In genomic region chr13:8448192-8448879, GRCm38 (mm10) we compare ENCODE assay signal across 29 mouse cellular contexts.
DNase-seq lines count a peak whose midpoint lies in the region; ATAC-seq lines count a peak whose summit lies in the region.
"Had no signal": no experiment of that assay in that cellular context is flagged by ENCODE, and none has a peak within 500 bp of the region (broad histone marks: within the 10 kb centered on the region; RNA-seq: fewer than 3 reads in every experiment).

No protein-coding gene starts in this region.

- H3K4me3 ChIP-seq in hindbrain, embryonic 15.5 days = no peak overlapping the region
- no peak overlapping the region for H3K4me3 ChIP-seq in hindbrain, embryonic 12.5 days
- no peak overlapping the region for H3K4me3 ChIP-seq in embryonic facial prominence, embryonic 11.5 days (ENCODE audit: low read depth, low read length)
- H3K4me3 ChIP-seq in limb, embryonic 13.5 days = no peak overlapping the region
- H3K4me3 ChIP-seq: embryonic facial prominence, embryonic 12.5 days; layer of hippocampus, adult 2 months; liver, embryonic 13.5 days; megakaryocyte, embryonic 14.5 days; midbrain, embryonic 12.5 days had no signal

- 66% methylated on average over 8 of the region's 8 CpGs for WGBS in hindbrain, embryonic 15.5 days
- 82% methylated on average over 8 of the region's 8 CpGs for WGBS in hindbrain, embryonic 12.5 days
- 65% methylated on average over 8 of the region's 8 CpGs for WGBS in embryonic facial prominence, embryonic 11.5 days
- WGBS in limb, embryonic 13.5 days = 11% methylated on average over 8 of the region's 8 CpGs

- intact Hi-C loops in left cerebral cortex, postnatal 4 days (cut with DNase I) = no loop called here
- intact Hi-C loops in left cerebral cortex, postnatal 14 days (cut with DNase I) = no loop called here

- no peak overlapping the region for H3K4me2 ChIP-seq in hindbrain, embryonic 15.5 days
- H3K4me2 ChIP-seq in hindbrain, embryonic 12.5 days (replicated peaks) = no peak overlapping the region
- no peak overlapping the region for H3K4me2 ChIP-seq in embryonic facial prominence, embryonic 11.5 days (ENCODE audit: low read depth, low read length)
- peak overlapping the region; percentile 25; the same call in 1 of the 2 replicates for H3K4me2 ChIP-seq in limb, embryonic 13.5 days (replicated peaks)
- H3K4me2 ChIP-seq: embryonic facial prominence, embryonic 12.5 days; liver, embryonic 13.5 days; midbrain, embryonic 12.5 days had no signal

- no peak overlapping the region for H3K27ac ChIP-seq in hindbrain, embryonic 15.5 days (replicated peaks)
- no peak overlapping the region for H3K27ac ChIP-seq in hindbrain, embryonic 12.5 days
- no peak overlapping the region for H3K27ac ChIP-seq in embryonic facial prominence, embryonic 11.5 days (replicated peaks; ENCODE audit: low read depth, low read length)
- no peak overlapping the region for H3K27ac ChIP-seq in limb, embryonic 13.5 days
- H3K27ac ChIP-seq: embryonic facial prominence, embryonic 12.5 days; layer of hippocampus, adult 2 months; liver, embryonic 13.5 days; midbrain, embryonic 12.5 days; stomach, postnatal 0 days had no signal

- H3K27me3 ChIP-seq in hindbrain, embryonic 15.5 days = no peaks in the 10 kb centered on the region
- H3K27me3 ChIP-seq in hindbrain, embryonic 12.5 days = no peaks in the 10 kb centered on the region
- no peaks in the 10 kb centered on the region for H3K27me3 ChIP-seq in embryonic facial prominence, embryonic 11.5 days (ENCODE audit: control insufficient read depth, insufficient read depth, low read length)
- H3K27me3 ChIP-seq in limb, embryonic 13.5 days = no peaks in the 10 kb centered on the region
- H3K27me3 ChIP-seq: embryonic facial prominence, embryonic 12.5 days; liver, embryonic 13.5 days; megakaryocyte, embryonic 14.5 days; midbrain, embryonic 12.5 days had no signal

- 0 out of 2 replicates have a peak, but pooled peaks cover 2% of the 10 kb centered on the region for H3K4me1 ChIP-seq in hindbrain, embryonic 15.5 days (replicated peaks)
- H3K4me1 ChIP-seq in hindbrain, embryonic 12.5 days = no peaks in the 10 kb centered on the region
- no peaks in the 10 kb centered on the region for H3K4me1 ChIP-seq in embryonic facial prominence, embryonic 11.5 days (ENCODE audit: control insufficient read depth, insufficient read depth, low read length)
- H3K4me1 ChIP-seq in limb, embryonic 13.5 days = peaks cover 8% of the 10 kb centered on the region; the same call in 1 of the 2 replicates
- H3K4me1 ChIP-seq: liver, embryonic 13.5 days; midbrain, embryonic 12.5 days had no signal

- no peaks in the 10 kb centered on the region for H3K36me3 ChIP-seq in hindbrain, embryonic 15.5 days
- H3K36me3 ChIP-seq in hindbrain, embryonic 12.5 days = no peaks in the 10 kb centered on the region
- no peaks in the 10 kb centered on the region for H3K36me3 ChIP-seq in embryonic facial prominence, embryonic 11.5 days (replicated peaks; ENCODE audit: control insufficient read depth, insufficient read depth, low read depth, low read length)
- H3K36me3 ChIP-seq in limb, embryonic 13.5 days = no peaks in the 10 kb centered on the region
- H3K36me3 ChIP-seq: embryonic facial prominence, embryonic 12.5 days; G1E; liver, embryonic 13.5 days; midbrain, embryonic 12.5 days had no signal

- DNase-seq in left cerebral cortex, postnatal 4 days = peak; percentile 3
- DNase-seq in left cerebral cortex, postnatal 14 days (ENCODE audit: low spot score in 2 of 2) = no peak
- DNase-seq in embryonic facial prominence, embryonic 11.5 days (ENCODE audit: low spot score) = peak; percentile 12
- no peak for DNase-seq in embryo, embryonic 10 days (ENCODE audit: low spot score)
- no peak for DNase-seq in testis, postnatal 14 days (ENCODE audit: low spot score)
- DNase-seq: adrenal gland, adult 8-10 months; cerebellum, postnatal 14 days; gastrocnemius, postnatal 10 days; heart, postnatal 14 days; kidney, adult 18-20 months; kidney, postnatal 36 days; liver, embryonic 13.5 days; lung, adult 18-20 months; lung, postnatal 4 days; right cerebral cortex, adult 18-20 months; right cerebral cortex, postnatal 4 days; thymus, adult 2 months; thymus, postnatal 36 days had no signal

- no peak overlapping the region for H3K9ac ChIP-seq in hindbrain, embryonic 15.5 days
- H3K9ac ChIP-seq in hindbrain, embryonic 12.5 days = no peak overlapping the region
- H3K9ac ChIP-seq in embryonic facial prominence, embryonic 11.5 days (replicated peaks; ENCODE audit: low read length) = no peak overlapping the region
- no peak overlapping the region for H3K9ac ChIP-seq in limb, embryonic 13.5 days
- H3K9ac ChIP-seq: embryonic facial prominence, embryonic 12.5 days; liver, embryonic 13.5 days; midbrain, embryonic 12.5 days had no signal

- ATAC-seq in hindbrain, embryonic 15.5 days (ENCODE audit: low FRiP score, low read depth) = peak; percentile 27; the same call in 1 of the 2 replicates
- ATAC-seq in hindbrain, embryonic 12.5 days (ENCODE audit: low FRiP score) = no peak
- no peak; the same call in 1 of the 2 replicates for ATAC-seq in embryonic facial prominence, embryonic 11.5 days (replicated peaks; ENCODE audit: insufficient number of reproducible peaks, low FRiP score, low TSS enrichment, low read depth)
- ATAC-seq in limb, embryonic 13.5 days (ENCODE audit: low FRiP score, low read depth) = 0 out of 2 replicates have a peak, but pooled peaks have one; percentile 54
- ATAC-seq: forebrain, embryonic 14.5 days; lung, postnatal 0 days had no signal

- no peaks in the 10 kb centered on the region for H3K9me3 ChIP-seq in hindbrain, embryonic 15.5 days
- no peaks in the 10 kb centered on the region for H3K9me3 ChIP-seq in hindbrain, embryonic 12.5 days (replicated peaks)
- H3K9me3 ChIP-seq in embryonic facial prominence, embryonic 11.5 days (replicated peaks; ENCODE audit: control insufficient read depth, low read length) = no peaks in the 10 kb centered on the region
- no peaks in the 10 kb centered on the region for H3K9me3 ChIP-seq in limb, embryonic 13.5 days
- H3K9me3 ChIP-seq: embryonic facial prominence, embryonic 12.5 days; G1E; liver, embryonic 13.5 days; megakaryocyte, embryonic 14.5 days; midbrain, embryonic 12.5 days had no signal

Comparison
In these comparisons a context has a peak if more than half of its experiments do, and no peak if none do; other contexts are left out.
1. ATAC-seq: peak in hindbrain, embryonic 15.5 days (single experiment) and limb, embryonic 13.5 days (single experiment); none in hindbrain, embryonic 12.5 days (single experiment) and embryonic facial prominence, embryonic 11.5 days (single experiment).
2. DNase-seq: peak in left cerebral cortex, postnatal 4 days (single experiment) and embryonic facial prominence, embryonic 11.5 days (single experiment); none in left cerebral cortex, postnatal 14 days (0 of 2), embryo, embryonic 10 days (single experiment) and testis, postnatal 14 days (single experiment).